Mouse (Mus musculus) left cerebral cortex, adult 9 months (tissue): ENCODE data around the gene Ppp1r14b.

Experiments
- DNase-seq, 2 experiments: peaks; one replicate each; pipeline ENCODE4 v3.0.0; 2022; ENCODE audit warnings: low spot score in 2 of 2

The Ppp1r14b gene

DNA sequence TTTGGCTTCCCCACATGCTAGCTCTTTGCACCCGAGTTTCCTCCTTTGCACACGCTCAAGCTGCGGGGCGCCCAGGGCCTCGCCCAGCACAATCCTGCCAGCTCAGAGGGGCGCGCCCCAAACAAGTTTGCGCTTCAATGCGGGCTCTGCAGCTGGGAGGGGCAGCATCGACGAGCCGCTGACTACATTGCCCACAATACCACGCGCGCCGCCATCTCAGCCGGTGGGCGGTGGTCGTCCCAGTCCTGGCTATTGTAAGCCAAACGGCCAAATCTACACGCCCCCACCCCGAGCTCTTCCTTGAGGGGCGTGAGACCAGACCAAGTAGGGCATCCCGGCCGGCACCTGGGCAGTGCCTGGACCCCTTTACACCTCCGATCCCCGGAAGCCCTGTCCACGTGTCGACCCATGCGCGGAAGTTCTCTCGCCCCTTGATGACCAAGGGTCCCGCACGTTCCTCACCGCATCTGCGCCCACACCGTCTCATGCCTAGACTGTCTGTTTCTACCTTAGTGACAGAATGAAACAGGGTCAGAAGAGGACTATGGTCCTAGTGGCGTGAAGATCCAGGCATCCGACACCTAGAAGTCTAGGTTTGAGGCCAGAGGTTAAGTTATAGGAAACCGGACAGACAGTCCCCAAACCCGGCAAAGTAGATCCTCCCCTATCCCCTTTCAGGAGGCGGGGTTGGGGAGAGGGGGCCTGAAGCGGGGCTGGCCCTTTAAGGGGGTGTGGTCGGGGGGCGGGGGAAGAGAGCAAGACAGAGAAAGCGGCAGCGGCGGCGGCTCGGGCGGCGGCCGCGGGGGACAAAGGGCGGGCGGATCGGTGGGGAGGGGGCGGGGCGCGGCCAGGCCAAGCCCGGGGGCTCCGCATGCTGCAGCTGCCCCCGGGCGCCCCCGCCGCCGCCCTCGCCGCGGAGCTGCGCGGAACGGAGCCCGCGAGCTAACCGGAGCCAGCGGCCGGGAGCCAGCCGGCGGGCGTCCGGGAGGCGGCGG is at the start of gene Ppp1r14b:
Ppp1r14b (plus strand) TSS at position 758 of the 995 bp plus-strand sequence.
- peak in 1 of 2 experiments; percentile 72 for DNase-seq

GRCm38 (mm10) chr19:6925307-6925573 is 49.5 kb upstream of the Ppp1r14b start, which contains the start of gene Catsperz:
TSS of gene Catsperz (minus strand) at chr19:6925380.
- DNase-seq = no peak

GRCm38 (mm10) chr19:6925611-6926329 is 49.0 kb upstream of the Ppp1r14b start:
- DNase-seq = no peak

GRCm38 (mm10) chr19:6926559-6927255 is 48.1 kb upstream of the Ppp1r14b start:
- DNase-seq = no peak

GRCm38 (mm10) chr19:6928080-6928479 is 46.7 kb upstream of the Ppp1r14b start:
- DNase-seq = no peak

DNA sequence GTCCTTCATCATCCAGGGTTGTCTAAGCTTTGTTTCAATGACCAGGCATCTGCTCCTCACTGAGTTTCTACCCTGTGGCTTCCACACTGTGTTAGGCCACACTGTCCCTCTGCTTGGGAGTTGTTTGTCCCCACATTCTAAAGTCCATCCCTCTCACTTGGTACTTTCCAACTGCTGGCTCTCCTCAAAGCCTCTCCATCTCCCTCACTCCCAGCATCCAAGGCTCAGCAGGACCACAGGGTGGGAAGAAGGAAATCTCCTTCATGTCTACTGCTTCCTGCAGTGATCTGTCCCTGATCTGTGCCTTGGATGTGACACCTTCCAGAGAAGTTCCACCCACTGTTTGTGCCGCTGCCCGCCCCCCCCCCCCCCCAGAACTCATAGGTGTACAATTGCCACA is 43.8 kb upstream of the Ppp1r14b start:
- no peak for DNase-seq

DNA sequence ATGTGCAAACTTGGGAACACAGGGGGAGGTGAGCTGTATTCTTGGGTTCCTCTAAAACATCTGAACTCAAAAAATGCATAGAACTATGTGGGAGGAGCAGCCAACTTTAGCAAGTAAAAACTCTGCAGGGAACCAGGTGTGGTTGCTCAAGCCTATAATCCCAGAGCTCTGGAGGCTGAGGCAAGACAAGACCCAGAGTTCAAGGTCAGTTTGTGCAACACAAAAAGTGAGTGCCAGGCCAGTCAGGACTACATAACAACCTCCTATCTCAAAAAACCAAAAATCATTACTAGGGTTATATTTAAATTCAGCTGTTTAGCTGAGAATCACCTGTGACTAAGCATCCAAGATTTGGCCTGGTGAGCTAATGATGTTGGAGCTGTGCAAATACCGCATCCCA is 42.8 kb upstream of the Ppp1r14b start:
- DNase-seq = no peak

DNA sequence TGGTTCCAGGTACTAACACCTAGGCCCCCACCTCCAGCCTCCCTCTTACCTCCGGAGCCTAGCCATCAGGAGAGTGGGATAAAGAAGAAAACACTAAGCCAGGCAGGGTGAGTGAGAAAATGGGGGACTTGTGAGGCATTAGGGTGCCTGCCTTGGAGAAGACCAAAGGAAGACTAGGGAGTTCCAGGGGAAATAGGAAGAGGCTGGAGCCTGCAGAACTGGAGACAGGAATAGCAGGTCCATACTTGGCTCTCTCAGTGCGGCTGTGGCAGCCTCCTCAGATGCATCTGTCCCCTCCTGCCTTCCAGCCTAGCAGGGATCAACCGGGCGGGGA is 41.7 kb upstream of the Ppp1r14b start:
- DNase-seq = no peak

DNA sequence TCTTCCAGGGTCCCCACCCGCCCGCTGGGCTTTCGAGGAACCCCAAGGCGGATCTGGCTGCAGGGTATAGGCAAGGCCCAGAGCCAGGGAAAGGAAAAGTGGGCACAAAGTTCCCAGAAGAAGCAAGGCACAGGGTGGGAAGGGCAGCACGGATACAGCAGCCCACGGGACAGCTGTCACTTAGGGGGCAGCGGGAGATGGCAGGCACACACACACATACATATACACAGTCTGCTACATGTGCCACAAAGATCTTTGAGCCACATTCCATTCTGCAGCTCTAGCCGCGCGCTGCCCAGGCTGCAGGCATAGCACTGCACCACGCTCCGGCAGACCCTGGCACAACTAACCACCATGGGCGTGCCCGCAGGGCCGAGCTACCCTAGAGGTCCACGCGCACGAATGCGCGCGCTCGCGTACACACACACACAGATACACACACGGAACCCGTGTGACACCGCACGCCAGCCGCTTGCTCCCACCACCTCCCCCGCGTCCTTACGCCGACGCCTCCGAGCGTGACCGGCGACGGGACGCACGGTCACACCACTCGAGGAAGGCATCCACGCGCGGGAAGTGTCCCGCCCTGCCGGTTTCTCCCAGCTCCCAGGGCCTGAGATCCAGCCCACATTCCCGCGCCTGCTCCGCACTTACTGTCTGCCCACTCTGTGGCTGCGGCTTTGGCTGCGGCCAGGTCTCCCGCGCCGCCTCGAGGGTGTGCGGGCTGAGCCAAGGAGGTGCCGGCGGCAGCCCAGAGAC is 41.2 kb upstream of the Ppp1r14b start:
- DNase-seq = peak in 1 of 2 experiments; percentile 71

DNA sequence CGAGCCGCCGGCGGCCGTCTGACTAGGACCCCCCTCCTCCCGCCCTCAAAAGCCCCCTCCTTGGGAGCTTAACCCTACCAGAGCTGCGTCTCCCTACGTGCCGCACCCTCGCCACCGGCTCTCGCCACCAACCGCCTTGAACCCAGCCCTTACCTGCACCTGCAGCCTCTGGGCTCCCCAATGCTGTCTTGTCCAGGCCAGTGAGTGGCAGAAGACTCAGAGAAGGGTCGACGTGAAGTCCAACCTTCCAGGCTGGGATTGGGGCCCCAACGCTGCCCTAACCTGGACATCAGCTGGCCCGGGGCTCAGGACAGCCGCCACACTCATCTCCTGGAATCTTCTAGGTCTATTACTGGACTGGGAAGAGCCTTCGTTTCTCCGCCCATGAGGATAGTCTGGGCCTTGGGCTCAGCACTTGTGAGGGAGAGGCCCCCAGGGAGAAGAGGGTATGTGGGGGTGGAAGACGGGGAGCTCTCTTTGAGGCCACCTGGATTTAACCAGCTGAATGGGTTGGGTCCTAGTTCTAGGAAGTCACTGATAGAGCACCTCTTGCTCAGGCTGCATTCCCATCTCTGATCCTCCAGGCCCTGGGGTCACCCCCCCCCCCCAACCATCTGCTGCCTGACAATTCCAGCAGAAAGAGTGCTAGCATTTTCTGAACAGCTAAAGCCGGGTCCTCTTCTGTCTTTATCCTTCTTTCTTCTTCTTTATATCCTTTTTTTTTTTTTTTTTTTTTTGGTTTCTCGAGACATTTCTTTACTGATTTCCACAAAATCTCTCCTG is 40.4 kb upstream of the Ppp1r14b start, which contains the start of gene Kcnk4:
Kcnk4 (minus strand) TSS at position 321 of the 783 bp plus-strand sequence.
- no peak for DNase-seq

DNA sequence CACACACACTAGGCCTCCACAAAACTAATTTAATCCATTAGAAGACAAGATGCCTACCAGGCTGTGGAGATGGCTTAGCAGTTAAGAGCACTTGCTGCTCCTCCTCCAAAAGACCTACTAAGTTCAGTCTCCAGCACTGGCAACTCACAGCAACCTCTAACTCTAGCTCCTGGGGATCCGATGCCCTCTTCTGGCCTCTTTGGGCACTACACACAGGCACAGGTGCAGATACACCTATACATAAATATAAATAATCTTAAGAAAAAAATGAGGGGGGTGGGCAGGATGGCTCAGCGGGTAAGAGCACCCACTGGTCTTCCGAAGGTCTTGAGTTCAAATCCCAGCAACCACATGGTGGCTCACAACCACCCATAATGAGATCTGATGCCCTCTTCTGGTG is 38.5 kb upstream of the Ppp1r14b start:
- DNase-seq = no peak

GRCm38 (mm10) chr19:6937541-6938465 is 37.0 kb upstream of the Ppp1r14b start:
- no peak for DNase-seq

- no peak for DNase-seq
Measured at GRCm38 (mm10) chr19:6939106-6940002, 35.4 kb upstream of the Ppp1r14b start.

DNA sequence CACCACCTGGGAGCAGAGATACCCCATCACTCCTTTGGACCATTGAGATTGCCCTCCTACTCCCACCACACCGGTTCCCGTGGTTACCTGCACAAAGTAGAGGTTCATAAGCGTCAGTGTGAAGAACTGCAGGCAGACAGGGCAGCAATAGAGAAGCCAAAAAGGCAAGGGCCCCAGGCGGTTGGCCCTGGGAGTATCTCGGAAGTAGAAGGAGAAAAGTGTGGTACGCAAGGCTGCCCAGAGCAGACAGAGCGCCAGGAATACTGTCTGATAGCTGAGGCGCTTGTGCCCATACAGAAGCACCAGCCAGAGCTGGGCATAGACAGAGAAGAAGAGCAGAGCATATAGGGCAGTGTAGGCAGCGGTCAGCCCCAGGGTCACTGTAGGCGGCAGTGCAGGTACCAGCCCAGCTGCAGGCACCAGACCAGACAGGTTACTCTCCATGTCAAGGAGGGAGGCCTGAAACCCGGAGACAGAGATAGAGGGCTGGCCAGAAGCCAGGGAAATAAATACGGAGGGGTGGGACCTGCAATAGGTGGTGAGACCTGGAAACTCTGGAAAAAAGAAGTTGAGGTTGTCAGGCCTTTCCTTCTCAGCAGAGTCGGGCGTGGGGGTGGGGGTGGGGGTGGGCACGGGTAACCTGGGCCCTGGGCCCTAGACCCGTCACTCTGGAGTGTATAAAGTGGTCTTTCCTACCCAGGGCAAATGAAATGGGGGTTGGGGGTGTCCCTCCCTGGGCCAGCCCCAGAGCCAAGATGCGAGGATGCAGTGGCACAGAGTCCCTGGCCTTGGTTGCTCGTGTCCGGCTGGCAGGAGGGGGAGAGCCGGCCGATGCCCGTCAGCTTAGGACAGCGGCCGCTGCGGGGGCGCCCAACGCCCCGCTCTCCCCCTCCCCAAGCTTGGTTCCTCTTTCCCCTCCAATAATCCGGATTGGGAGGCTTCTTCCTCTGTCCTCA is 34.1 kb upstream of the Ppp1r14b start:
- no peak for DNase-seq

DNA sequence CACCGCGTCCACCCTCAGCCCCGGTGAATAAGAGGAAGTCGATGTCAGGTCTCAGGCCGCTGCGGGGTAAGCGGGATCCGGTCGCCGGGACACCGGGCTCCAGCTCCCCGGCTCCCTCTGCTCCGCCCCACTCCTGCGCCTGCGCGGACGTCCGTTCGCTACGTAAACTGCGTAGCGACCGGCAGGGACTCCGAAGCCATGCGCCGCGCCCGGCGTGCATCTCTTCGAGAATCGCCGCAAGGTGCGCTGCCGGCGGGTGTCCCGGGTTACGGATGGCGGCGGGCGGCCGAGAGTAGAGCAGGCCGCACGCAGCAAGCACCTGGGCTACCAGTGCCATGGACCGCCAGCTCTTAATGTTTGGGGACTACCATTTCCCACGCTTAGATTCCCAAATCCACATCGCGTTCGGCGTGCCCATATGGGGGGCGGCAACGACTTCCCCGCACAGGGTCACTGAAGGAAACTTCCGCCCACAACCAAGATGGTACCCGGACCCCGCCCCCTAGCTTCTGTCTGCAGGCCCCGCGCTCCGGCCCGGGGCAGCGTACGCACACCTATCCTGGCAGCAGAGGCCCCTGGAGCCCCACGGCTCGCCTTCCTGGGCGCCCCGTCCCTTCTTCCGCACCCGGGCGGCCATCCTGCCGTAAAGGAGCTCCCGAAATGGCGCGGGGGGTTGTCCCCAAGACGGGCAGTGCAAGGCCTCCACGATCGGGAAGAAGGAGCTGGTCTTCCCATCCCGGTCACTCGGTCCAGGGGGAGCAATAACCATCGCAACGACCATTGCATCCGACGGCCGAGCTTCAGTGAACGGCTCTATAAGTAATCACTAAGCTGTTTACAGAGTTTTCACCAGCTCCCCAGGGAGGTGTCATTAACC is 33.2 kb upstream of the Ppp1r14b start, which contains the start of gene Bad:
Bad (plus strand) TSS at position 490 of the 877 bp plus-strand sequence.
- peak in 1 of 2 experiments; percentile 93 for DNase-seq

GRCm38 (mm10) chr19:6942249-6942691 is 32.5 kb upstream of the Ppp1r14b start, which contains the start of gene Gpr137:
TSS of gene Gpr137 (minus strand) at chr19:6942480.
- peak; percentile 91 to 95 for DNase-seq
